In genomic region chr9:22469643-22470042, GRCm38 (mm10) we compare ENCODE assay signal across 7 mouse cellular contexts. TPM values are rescaled to one million over a fixed set of nuclear protein-coding genes. Genes with fewer than 3 reads are reported as not detected.
DNase-seq lines count a peak whose midpoint lies in the region; ATAC-seq and TF ChIP-seq lines count a peak whose summit lies in the region.

Gene Rp9, minus strand, starts transcription at chr9:22469743.

- H3K36me3 ChIP-seq in C2C12 (ENCODE audit: control insufficient read depth, insufficient read depth), result peaks cover 10% of the 10 kb centered on the region
- H3K36me3 ChIP-seq in ES-E14 (ENCODE audit: control insufficient read depth, insufficient read depth, low read length, poor library complexity, severe bottlenecking), result no peaks in the 10 kb centered on the region; the same call in 1 of the 2 replicates
- peaks cover 8% of the 10 kb centered on the region for H3K36me3 ChIP-seq in forebrain, embryonic 12.5 days (replicated peaks)
- H3K36me3 ChIP-seq in hindbrain, embryonic 10.5 days, result peaks cover 15% of the 10 kb centered on the region
- peaks cover 13% of the 10 kb centered on the region for H3K36me3 ChIP-seq in liver, embryonic 12.5 days
- no peaks in the 10 kb centered on the region; the same call in 1 of the 2 replicates for H3K36me3 ChIP-seq in stomach, postnatal 0 days (ENCODE audit: control insufficient read depth, insufficient read depth, low read length)

- DNase-seq in ES-E14 (ENCODE audit: low read depth, low spot score), result no peak
- no peak for DNase-seq in hindbrain, embryonic 10.5 days (ENCODE audit: low spot score)
- DNase-seq in stomach, postnatal 0 days (ENCODE audit: low spot score), result no peak
- no peak for DNase-seq in right cerebral cortex, postnatal 25 days

- H3K4me1 ChIP-seq in ES-E14 (ENCODE audit: control insufficient read depth in 2 of 2, insufficient read depth in 2 of 2, low read length in 2 of 2, poor library complexity in 1 of 2), result peaks cover 4 to 6% of the 10 kb centered on the region in 2 experiments; a peak in 1 of 4 replicates
- H3K4me1 ChIP-seq in forebrain, embryonic 12.5 days, result peaks cover 6% of the 10 kb centered on the region
- H3K4me1 ChIP-seq in hindbrain, embryonic 10.5 days (replicated peaks), result peaks cover 10% of the 10 kb centered on the region
- peaks cover 17% of the 10 kb centered on the region for H3K4me1 ChIP-seq in liver, embryonic 12.5 days
- H3K4me1 ChIP-seq in stomach, postnatal 0 days (replicated peaks; ENCODE audit: control insufficient read depth, insufficient read depth), result no peaks in the 10 kb centered on the region

- no peaks in the 10 kb centered on the region for H3K9me3 ChIP-seq in ES-E14 (ENCODE audit: control insufficient read depth, insufficient read depth, low read depth, low read length)
- no peaks in the 10 kb centered on the region for H3K9me3 ChIP-seq in forebrain, embryonic 12.5 days
- no peaks in the 10 kb centered on the region for H3K9me3 ChIP-seq in hindbrain, embryonic 10.5 days
- no peaks in the 10 kb centered on the region for H3K9me3 ChIP-seq in liver, embryonic 12.5 days (replicated peaks)
- H3K9me3 ChIP-seq in stomach, postnatal 0 days (ENCODE audit: control insufficient read depth, low read length), result no peaks in the 10 kb centered on the region

- WGBS in forebrain, embryonic 12.5 days, result 90% methylated on average over 3 of the region's 3 CpGs
- WGBS in hindbrain, embryonic 10.5 days, result 91% methylated on average over 3 of the region's 3 CpGs
- WGBS in liver, embryonic 12.5 days (ENCODE audit: insufficient replicate concordance), result 74% methylated on average over 3 of the region's 3 CpGs
- 85% methylated on average over 3 of the region's 3 CpGs for WGBS in stomach, postnatal 0 days

- peaks cover 22% of the 10 kb centered on the region for H3K79me2 ChIP-seq in C2C12 (ENCODE audit: control insufficient read depth, insufficient read depth)

- in situ Hi-C loops in ES-E14 (cut with MboI; ENCODE audit: low sequenced_read_pairs in 2 of 2, unreplicated experiment in 2 of 2), result no loop called here

- TF ChIP-seq CTCF in C2C12 (IDR thresholded peaks at IDR 0.05; ENCODE audit: control insufficient read depth, insufficient read depth, insufficient read length), result no peak
- TF ChIP-seq CTCF in stomach, postnatal 0 days (IDR thresholded peaks at IDR 0.05; ENCODE audit: low read depth), result no peak

- H3K27me3 ChIP-seq in C2C12 (ENCODE audit: control insufficient read depth, insufficient read depth, insufficient read length), result no peaks in the 10 kb centered on the region
- no peaks in the 10 kb centered on the region for H3K27me3 ChIP-seq in forebrain, embryonic 12.5 days
- no peaks in the 10 kb centered on the region for H3K27me3 ChIP-seq in hindbrain, embryonic 10.5 days (ENCODE audit: insufficient read depth, poor library complexity, severe bottlenecking)
- no peaks in the 10 kb centered on the region for H3K27me3 ChIP-seq in liver, embryonic 12.5 days (replicated peaks)
- H3K27me3 ChIP-seq in stomach, postnatal 0 days (ENCODE audit: control insufficient read depth, insufficient read depth, low read length), result no peaks in the 10 kb centered on the region

- no peak within 1 kb of the TSS for H3ac ChIP-seq in C2C12 (ENCODE audit: control insufficient read depth, insufficient read length, low read depth)

- no peak within 1 kb of the TSS; the same call in 1 of the 2 replicates for H3K9ac ChIP-seq in ES-E14 (ENCODE audit: insufficient read depth, low read depth, low read length, poor library complexity, severe bottlenecking)
- H3K9ac ChIP-seq in forebrain, embryonic 12.5 days, result peak within 1 kb of the TSS; percentile 84
- H3K9ac ChIP-seq in liver, embryonic 12.5 days, result peak within 1 kb of the TSS; percentile 91; the same call in 1 of the 2 replicates
- H3K9ac ChIP-seq in stomach, postnatal 0 days (ENCODE audit: low read length), result peak within 1 kb of the TSS; percentile 96; the same call in 1 of the 2 replicates

- peaks cover 4% of the 10 kb centered on the region for H3K79me3 ChIP-seq in C2C12 (ENCODE audit: low read depth)

- no peak within 1 kb of the TSS for H3K4me3 ChIP-seq in C2C12 (ENCODE audit: insufficient read depth, poor library complexity, severe bottlenecking)
- peak within 1 kb of the TSS in 1 of 2 experiments; percentile 78; a peak in 2 of 4 replicates for H3K4me3 ChIP-seq in ES-E14 (ENCODE audit: insufficient read depth in 1 of 2, low read depth in 1 of 2, low read length in 2 of 2, poor library complexity in 1 of 2, severe bottlenecking in 1 of 2)
- H3K4me3 ChIP-seq in forebrain, embryonic 12.5 days (replicated peaks), result peak within 1 kb of the TSS; percentile 85
- peak within 1 kb of the TSS; percentile 88 for H3K4me3 ChIP-seq in hindbrain, embryonic 10.5 days
- peak within 1 kb of the TSS; percentile 82 for H3K4me3 ChIP-seq in liver, embryonic 12.5 days
- H3K4me3 ChIP-seq in stomach, postnatal 0 days (ENCODE audit: low read depth, low read length), result peak within 1 kb of the TSS; percentile 88

- H3K4me2 ChIP-seq in forebrain, embryonic 12.5 days, result peak within 1 kb of the TSS; percentile 80
- peak within 1 kb of the TSS; percentile 99 for H3K4me2 ChIP-seq in liver, embryonic 12.5 days
- H3K4me2 ChIP-seq in stomach, postnatal 0 days (replicated peaks; ENCODE audit: low read depth), result peak within 1 kb of the TSS; percentile 70

- H3K27ac ChIP-seq in ES-E14 (ENCODE audit: insufficient read depth, low read depth, low read length, poor library complexity, severe bottlenecking), result no peak within 1 kb of the TSS
- H3K27ac ChIP-seq in forebrain, embryonic 12.5 days, result 0 out of 2 replicates have a peak within 1 kb of the TSS, but pooled peaks have one; percentile 88
- peak within 1 kb of the TSS; percentile 95 for H3K27ac ChIP-seq in hindbrain, embryonic 10.5 days
- peak within 1 kb of the TSS; percentile 84 for H3K27ac ChIP-seq in liver, embryonic 12.5 days
- 0 out of 2 replicates have a peak within 1 kb of the TSS, but pooled peaks have one; percentile 25 for H3K27ac ChIP-seq in stomach, postnatal 0 days (replicated peaks)

- TF ChIP-seq EP300 in stomach, postnatal 0 days (optimal IDR thresholded peaks at IDR 0.05), result no peak

- no peak for ATAC-seq in forebrain, embryonic 12.5 days (ENCODE audit: low FRiP score)
- no peak for ATAC-seq in liver, embryonic 12.5 days
- no peak for ATAC-seq in stomach, postnatal 0 days (ENCODE audit: low FRiP score, low TSS enrichment)

TF ChIP-seq in C2C12, 6 proteins besides CTCF, POLR2A, EP300 and RAD21:
- no peak for TF ChIP-seq USF1 (IDR thresholded peaks at IDR 0.05; ENCODE audit: low read depth)
- no peak for TF ChIP-seq MYOG (IDR thresholded peaks at IDR 0.05; ENCODE audit: control insufficient read depth, extremely low read depth, insufficient read length)
TF ChIP-seq in C2C12: peak in this region for 0.

TF ChIP-seq in ES-E14, 5 proteins besides CTCF, POLR2A, EP300 and RAD21:
- no peak for TF ChIP-seq MAFK (IDR thresholded peaks at IDR 0.05; ENCODE audit: insufficient read depth, low read depth, low read length)
- TF ChIP-seq CHD2 (IDR thresholded peaks at IDR 0.05; ENCODE audit: low read depth, low read length), result no peak
- no peak for TF ChIP-seq ZNF384 (IDR thresholded peaks at IDR 0.05; ENCODE audit: low read depth, low read length)
- TF ChIP-seq HCFC1 (IDR thresholded peaks at IDR 0.05; ENCODE audit: borderline replicate concordance, insufficient read depth, low read length), result no peak
- TF ChIP-seq ZC3H11A (IDR thresholded peaks at IDR 0.05; ENCODE audit: borderline replicate concordance, low read depth, low read length), result no peak

RNA-seq across cellular contexts. Expression of gene Rp9, which starts in this region (rescaled TPM):
- polyA plus RNA-seq in C2C12 (2012; fragmentation: generic; extraction: Trizol), result 58.5 TPM
- 30.1 and 32.8 TPM in 2 replicates for total RNA-seq in ES-E14 (2012; rRNA removed)
- polyA plus RNA-seq in forebrain, embryonic 12.5 days (2016; fragmentation: Nextera tagmentation; extraction: Ambion mirVana), result 58.2 and 63.2 TPM in 2 replicates
- polyA plus RNA-seq in hindbrain, embryonic 10.5 days (2016; fragmentation: Nextera tagmentation; extraction: Ambion mirVana), result 46.5 and 49.1 TPM in 2 replicates
- 55.7 and 56.0 TPM in 2 replicates for polyA plus RNA-seq in liver, embryonic 12.5 days (2016; fragmentation: Nextera tagmentation; extraction: Ambion mirVana)
- polyA plus RNA-seq in stomach, postnatal 0 days (2015; fragmentation: Nextera tagmentation; extraction: Ambion mirVana), result 62.1 and 65.0 TPM in 2 replicates
